Mouse (Mus musculus): ENCODE measurements around the gene Ints7. TPM values are rescaled to one million over a fixed set of nuclear protein-coding genes. Genes with fewer than 3 reads are reported as not detected.

Ints7 gene
- polyA plus RNA-seq, 1 experiment from 2014 or later = 50.2 TPM

DNA sequence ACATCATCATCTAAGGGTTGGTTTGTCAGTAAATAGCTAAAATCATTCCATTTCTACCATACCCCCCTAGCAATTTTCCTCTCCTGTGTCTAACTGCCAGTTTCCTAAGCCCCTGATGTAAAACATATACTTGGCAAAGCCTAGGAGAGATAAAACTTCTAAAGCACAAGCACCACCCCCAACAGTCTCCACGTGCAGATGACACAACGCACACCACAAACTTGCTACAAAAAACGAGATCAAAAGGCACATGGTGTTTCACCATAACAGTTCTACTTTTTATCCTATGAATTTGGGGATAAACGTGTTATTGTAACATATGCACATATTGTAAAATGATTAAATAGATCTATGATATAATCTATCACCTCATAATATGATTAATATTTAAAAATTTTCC is 33.8 kb upstream of the Ints7 start:
- H3K4me2 ChIP-seq (replicated peaks; ENCODE audit: low read depth, low read length) = no peak overlapping the region
- no peaks in the 10 kb centered on the region for H3K4me1 ChIP-seq (replicated peaks; ENCODE audit: control insufficient read depth, insufficient read depth, low read length)
- H3K27me3 ChIP-seq (ENCODE audit: control insufficient read depth, insufficient read depth, low read length) = no peaks in the 10 kb centered on the region
- H3K36me3 ChIP-seq (ENCODE audit: control insufficient read depth, insufficient read depth, low read length) = 0 out of 2 replicates have a peak, but pooled peaks cover 4% of the 10 kb centered on the region
- H3K9me3 ChIP-seq (ENCODE audit: control insufficient read depth, low read length) = no peaks in the 10 kb centered on the region
- no peak overlapping the region for H3K9ac ChIP-seq (ENCODE audit: low read depth, low read length)
- no peak for ATAC-seq (ENCODE audit: low FRiP score)
- DNase-seq (ENCODE audit: low spot score) = no peak
- H3K27ac ChIP-seq (ENCODE audit: low read depth, low read length) = no peak overlapping the region
- WGBS = 96% methylated on average over 4 of the region's 4 CpGs
- H3K4me3 ChIP-seq (ENCODE audit: low read depth, low read length) = no peak overlapping the region

DNA sequence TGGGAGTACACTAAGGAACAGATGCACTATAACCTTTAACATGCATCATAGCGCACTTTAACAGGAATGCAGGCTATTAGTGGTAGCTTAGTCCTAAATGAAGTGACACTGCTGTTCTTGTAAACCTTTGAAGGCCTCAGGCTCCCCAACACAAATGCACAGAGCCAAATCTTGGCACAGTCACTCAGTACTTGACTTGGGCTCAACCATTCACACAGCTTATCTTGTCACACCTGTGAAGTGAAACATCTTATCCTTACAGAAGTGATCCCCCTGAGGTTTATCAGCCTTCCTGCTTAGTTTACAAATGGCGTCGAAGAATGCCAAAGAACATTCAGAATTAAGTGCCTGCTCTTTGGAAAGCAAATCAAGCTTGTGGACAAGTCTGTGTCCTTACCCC is 31.7 kb upstream of the Ints7 start:
- DNase-seq (ENCODE audit: low spot score) (no peak), ATAC-seq (ENCODE audit: low FRiP score) (no peak)
- Histone ChIP-seq H3K27ac (ENCODE audit: low read depth, low read length) (no peak overlapping the region), H3K36me3 (ENCODE audit: control insufficient read depth, insufficient read depth, low read length) (0 out of 2 replicates have a peak, but pooled peaks cover 4% of the 10 kb centered on the region), H3K27me3 (ENCODE audit: control insufficient read depth, insufficient read depth, low read length) (no peaks in the 10 kb centered on the region), H3K4me1 (replicated peaks; ENCODE audit: control insufficient read depth, insufficient read depth, low read length) (no peaks in the 10 kb centered on the region), H3K4me3 (ENCODE audit: low read depth, low read length) (no peak overlapping the region), H3K9me3 (ENCODE audit: control insufficient read depth, low read length) (no peaks in the 10 kb centered on the region), H3K4me2 (replicated peaks; ENCODE audit: low read depth, low read length) (no peak overlapping the region), H3K9ac (ENCODE audit: low read depth, low read length) (no peak overlapping the region)
- 95% methylated on average over 3 of the region's 3 CpGs for WGBS

DNA sequence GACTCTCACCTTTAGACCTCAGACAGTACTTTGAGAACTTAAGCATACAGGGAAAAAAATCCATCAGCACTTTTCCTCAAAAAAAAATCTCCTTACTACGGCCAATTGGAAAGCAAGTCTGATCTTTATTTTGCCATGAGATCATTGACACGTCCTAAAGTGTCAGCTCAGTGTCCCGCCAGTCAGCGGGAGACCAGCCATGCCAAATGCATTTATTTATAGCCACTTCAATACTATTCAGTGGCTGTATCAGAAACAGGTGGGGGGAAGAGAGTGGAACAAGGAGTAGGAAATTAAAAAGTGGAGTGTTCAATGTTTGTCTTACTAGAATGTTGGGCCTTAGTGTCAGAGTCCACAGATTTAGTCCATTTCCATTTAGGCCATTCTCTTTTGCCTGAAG is 24.6 kb upstream of the Ints7 start:
- no peaks in the 10 kb centered on the region for H3K9me3 ChIP-seq (ENCODE audit: control insufficient read depth, low read length)
- H3K4me3 ChIP-seq (ENCODE audit: low read depth, low read length) = no peak overlapping the region
- no peaks in the 10 kb centered on the region for H3K4me1 ChIP-seq (replicated peaks; ENCODE audit: control insufficient read depth, insufficient read depth, low read length)
- H3K27me3 ChIP-seq (ENCODE audit: control insufficient read depth, insufficient read depth, low read length) = no peaks in the 10 kb centered on the region
- no peaks in the 10 kb centered on the region for H3K36me3 ChIP-seq (ENCODE audit: control insufficient read depth, insufficient read depth, low read length)
- ATAC-seq (ENCODE audit: low FRiP score) (no peak), DNase-seq (ENCODE audit: low spot score) (no peak)
- no peak overlapping the region for H3K27ac ChIP-seq (ENCODE audit: low read depth, low read length)
- 82% methylated on average over 4 of the region's 4 CpGs for WGBS
- H3K9ac ChIP-seq (ENCODE audit: low read depth, low read length) = no peak overlapping the region
- H3K4me2 ChIP-seq (replicated peaks; ENCODE audit: low read depth, low read length) = no peak overlapping the region

DNA sequence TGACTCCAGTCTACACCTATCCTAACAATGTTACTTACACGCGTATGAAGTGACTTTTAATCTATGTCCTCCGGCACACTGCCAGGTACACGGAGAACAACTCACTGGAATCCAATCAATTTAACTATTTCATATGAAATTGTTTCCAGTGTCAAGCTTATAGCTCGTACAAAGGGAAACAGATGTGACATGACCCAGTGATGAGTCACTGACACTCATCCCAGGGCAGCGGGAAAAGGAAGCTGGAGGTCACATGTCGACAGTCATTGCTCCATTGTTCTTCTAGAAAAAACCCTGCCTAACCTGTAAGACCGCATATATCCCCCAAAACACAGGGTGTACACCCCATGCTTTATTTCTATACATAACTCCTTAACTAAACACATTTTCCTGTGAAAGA is 18.3 kb upstream of the Ints7 start:
- DNase-seq (ENCODE audit: low spot score) (no peak), ATAC-seq (ENCODE audit: low FRiP score) (no peak)
- Histone ChIP-seq H3K9ac (ENCODE audit: low read depth, low read length) (no peak overlapping the region), H3K4me3 (ENCODE audit: low read depth, low read length) (no peak overlapping the region), H3K9me3 (ENCODE audit: control insufficient read depth, low read length) (no peaks in the 10 kb centered on the region), H3K27me3 (ENCODE audit: control insufficient read depth, insufficient read depth, low read length) (no peaks in the 10 kb centered on the region), H3K4me1 (replicated peaks; ENCODE audit: control insufficient read depth, insufficient read depth, low read length) (no peaks in the 10 kb centered on the region), H3K27ac (ENCODE audit: low read depth, low read length) (no peak overlapping the region), H3K36me3 (ENCODE audit: control insufficient read depth, insufficient read depth, low read length) (0 out of 2 replicates have a peak, but pooled peaks cover 2% of the 10 kb centered on the region), H3K4me2 (replicated peaks; ENCODE audit: low read depth, low read length) (no peak overlapping the region)
- WGBS = 90% methylated on average over 8 of the region's 8 CpGs

DNA sequence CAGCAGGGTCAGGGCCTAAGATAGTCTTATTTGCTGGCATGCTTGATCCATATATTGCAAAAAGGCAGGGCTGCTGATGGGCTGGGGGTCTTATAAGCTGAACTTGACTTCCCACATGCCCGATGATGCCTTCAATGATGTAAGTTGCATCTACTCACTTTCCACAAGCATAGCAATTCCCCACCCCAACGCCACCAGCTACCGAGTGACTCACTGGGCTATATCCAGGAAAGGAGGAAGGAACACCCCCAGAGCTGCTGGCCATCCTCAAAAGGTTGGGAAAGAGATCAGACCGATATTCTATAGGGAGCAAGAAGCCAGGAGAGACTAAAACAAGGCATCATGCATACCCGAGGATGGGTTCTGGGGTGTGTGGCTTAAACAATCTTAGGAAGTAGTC is 15.7 kb upstream of the Ints7 start:
- no peak overlapping the region for H3K4me3 ChIP-seq (ENCODE audit: low read depth, low read length)
- no peaks in the 10 kb centered on the region for H3K9me3 ChIP-seq (ENCODE audit: control insufficient read depth, low read length)
- H3K4me1 ChIP-seq (replicated peaks; ENCODE audit: control insufficient read depth, insufficient read depth, low read length) = no peaks in the 10 kb centered on the region
- 0 out of 2 replicates have a peak, but pooled peaks cover 2% of the 10 kb centered on the region for H3K36me3 ChIP-seq (ENCODE audit: control insufficient read depth, insufficient read depth, low read length)
- 93% methylated on average over 5 of the region's 5 CpGs for WGBS
- no peak overlapping the region for H3K27ac ChIP-seq (ENCODE audit: low read depth, low read length)
- DNase-seq (ENCODE audit: low spot score) = no peak
- no peaks in the 10 kb centered on the region for H3K27me3 ChIP-seq (ENCODE audit: control insufficient read depth, insufficient read depth, low read length)
- ATAC-seq (ENCODE audit: low FRiP score) = no peak
- H3K4me2 ChIP-seq (replicated peaks; ENCODE audit: low read depth, low read length) = no peak overlapping the region
- no peak overlapping the region for H3K9ac ChIP-seq (ENCODE audit: low read depth, low read length)

DNA sequence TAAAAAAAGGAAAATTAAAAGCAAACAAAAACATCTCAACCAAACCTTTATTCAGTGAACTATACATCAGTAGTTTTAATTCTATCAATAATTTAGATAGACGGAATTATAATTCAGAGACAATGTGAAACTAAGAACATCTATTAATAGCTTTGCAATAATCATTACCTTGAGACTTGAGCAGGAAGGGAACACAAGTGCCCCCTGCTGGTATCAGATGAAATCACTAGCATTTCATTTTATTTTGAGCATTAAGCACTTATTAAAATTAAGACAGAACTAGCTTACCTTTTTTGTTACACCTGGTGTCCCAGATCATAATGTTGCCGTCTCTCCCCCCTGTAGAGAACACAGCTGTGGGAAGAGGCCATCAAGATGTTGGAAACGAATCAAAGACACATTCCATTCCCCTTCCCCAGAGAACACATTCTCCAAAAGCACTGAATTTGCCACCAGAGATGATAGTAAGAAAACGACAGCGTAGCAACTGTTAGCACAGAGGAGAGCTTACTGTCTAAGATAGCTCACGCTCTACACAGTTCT is 12.5 kb upstream of the Ints7 start:
- no peak overlapping the region for H3K4me2 ChIP-seq (replicated peaks; ENCODE audit: low read depth, low read length)
- H3K9ac ChIP-seq (ENCODE audit: low read depth, low read length) = no peak overlapping the region
- WGBS = 78% methylated on average over 6 of the region's 6 CpGs
- H3K4me1 ChIP-seq (replicated peaks; ENCODE audit: control insufficient read depth, insufficient read depth, low read length) = no peaks in the 10 kb centered on the region
- ATAC-seq (ENCODE audit: low FRiP score) (no peak), DNase-seq (ENCODE audit: low spot score) (peak; percentile 58)
- no peak overlapping the region for H3K27ac ChIP-seq (ENCODE audit: low read depth, low read length)
- H3K4me3 ChIP-seq (ENCODE audit: low read depth, low read length) = no peak overlapping the region
- H3K9me3 ChIP-seq (ENCODE audit: control insufficient read depth, low read length) = no peaks in the 10 kb centered on the region
- H3K36me3 ChIP-seq (ENCODE audit: control insufficient read depth, insufficient read depth, low read length) = no peaks in the 10 kb centered on the region
- H3K27me3 ChIP-seq (ENCODE audit: control insufficient read depth, insufficient read depth, low read length) = no peaks in the 10 kb centered on the region

DNA sequence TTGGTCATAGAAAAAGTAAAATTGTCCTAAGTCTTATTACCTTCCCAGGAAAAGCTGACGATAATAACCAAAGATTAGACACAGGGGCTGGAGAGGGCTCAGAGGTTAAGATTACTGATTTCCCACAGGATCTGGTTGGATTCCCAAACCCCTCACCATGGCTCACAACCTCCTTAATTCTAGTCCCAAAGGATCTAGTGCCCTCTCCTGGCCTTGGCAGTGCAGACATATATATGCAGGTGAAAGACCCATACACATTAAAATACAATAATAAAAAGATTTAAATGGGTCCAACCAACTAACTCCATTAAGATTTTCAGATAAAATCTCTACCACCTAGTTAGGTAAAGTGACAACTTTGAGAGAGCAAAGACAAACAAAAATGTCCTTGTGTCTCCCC is 7.6 kb upstream of the Ints7 start:
- Histone ChIP-seq H3K4me1 (replicated peaks; ENCODE audit: control insufficient read depth, insufficient read depth, low read length) (no peaks in the 10 kb centered on the region), H3K27me3 (ENCODE audit: control insufficient read depth, insufficient read depth, low read length) (no peaks in the 10 kb centered on the region), H3K4me3 (ENCODE audit: low read depth, low read length) (no peak overlapping the region), H3K9ac (ENCODE audit: low read depth, low read length) (no peak overlapping the region), H3K4me2 (replicated peaks; ENCODE audit: low read depth, low read length) (no peak overlapping the region), H3K9me3 (ENCODE audit: control insufficient read depth, low read length) (no peaks in the 10 kb centered on the region), H3K27ac (ENCODE audit: low read depth, low read length) (no peak overlapping the region), H3K36me3 (ENCODE audit: control insufficient read depth, insufficient read depth, low read length) (no peaks in the 10 kb centered on the region)
- no peak for ATAC-seq (ENCODE audit: low FRiP score)
- no peak for DNase-seq (ENCODE audit: low spot score)
- WGBS = 88% methylated on average over 1 of the region's 1 CpGs

DNA sequence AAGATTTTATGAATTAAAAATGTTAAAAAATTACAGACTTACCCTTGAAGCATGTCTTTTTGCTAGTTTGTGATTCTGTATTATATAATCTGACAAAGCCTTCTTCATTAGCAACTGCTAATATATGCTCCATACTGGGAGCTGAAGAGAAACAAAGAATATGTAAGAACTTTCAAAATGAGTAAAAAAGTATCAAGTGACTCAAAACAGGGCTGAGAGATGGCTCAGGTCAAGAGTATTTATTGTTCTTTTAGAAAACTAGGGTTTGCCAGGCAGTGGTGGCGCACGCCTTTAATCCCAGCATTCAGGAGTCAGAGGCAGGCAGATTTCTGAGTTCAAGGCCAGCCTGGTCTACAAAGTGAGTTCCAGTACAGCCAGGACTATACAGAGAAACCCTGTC is 5.8 kb upstream of the Ints7 start:
- 93% methylated on average over 2 of the region's 2 CpGs for WGBS
- Histone ChIP-seq H3K9me3 (ENCODE audit: control insufficient read depth, low read length) (no peaks in the 10 kb centered on the region), H3K36me3 (ENCODE audit: control insufficient read depth, insufficient read depth, low read length) (no peaks in the 10 kb centered on the region), H3K4me1 (replicated peaks; ENCODE audit: control insufficient read depth, insufficient read depth, low read length) (no peaks in the 10 kb centered on the region; the same call in 1 of the 2 replicates), H3K9ac (ENCODE audit: low read depth, low read length) (no peak overlapping the region), H3K4me3 (ENCODE audit: low read depth, low read length) (no peak overlapping the region), H3K27me3 (ENCODE audit: control insufficient read depth, insufficient read depth, low read length) (no peaks in the 10 kb centered on the region), H3K27ac (ENCODE audit: low read depth, low read length) (no peak overlapping the region), H3K4me2 (replicated peaks; ENCODE audit: low read depth, low read length) (no peak overlapping the region)
- no peak for ATAC-seq (ENCODE audit: low FRiP score)
- DNase-seq (ENCODE audit: low spot score) = no peak

DNA sequence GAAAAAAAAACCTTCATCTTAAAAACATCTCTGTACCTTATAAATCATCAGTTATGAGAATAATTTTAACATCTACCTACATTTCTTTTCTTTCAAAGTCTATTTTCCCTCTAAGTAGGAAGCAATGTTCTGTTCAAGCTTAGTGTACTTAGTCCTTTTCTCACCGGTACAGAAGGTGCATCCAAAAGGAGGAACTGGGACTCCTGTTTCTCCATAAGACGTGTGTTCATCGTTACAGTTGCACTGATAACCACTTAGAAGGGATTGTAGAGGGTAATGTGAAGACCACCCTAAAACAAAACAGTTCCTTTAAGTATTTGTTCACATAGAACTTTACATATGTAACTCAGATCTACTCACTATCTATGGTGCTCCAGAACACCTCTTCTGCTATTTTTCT is 5.0 kb upstream of the Ints7 start:
- no peaks in the 10 kb centered on the region; the same call in 1 of the 2 replicates for H3K4me1 ChIP-seq (replicated peaks; ENCODE audit: control insufficient read depth, insufficient read depth, low read length)
- 96% methylated on average over 3 of the region's 3 CpGs for WGBS
- no peaks in the 10 kb centered on the region for H3K9me3 ChIP-seq (ENCODE audit: control insufficient read depth, low read length)
- no peaks in the 10 kb centered on the region for H3K27me3 ChIP-seq (ENCODE audit: control insufficient read depth, insufficient read depth, low read length)
- H3K36me3 ChIP-seq (ENCODE audit: control insufficient read depth, insufficient read depth, low read length) = no peaks in the 10 kb centered on the region
- H3K4me3 ChIP-seq (ENCODE audit: low read depth, low read length) = no peak overlapping the region
- no peak overlapping the region for H3K4me2 ChIP-seq (replicated peaks; ENCODE audit: low read depth, low read length)
- H3K9ac ChIP-seq (ENCODE audit: low read depth, low read length) = no peak overlapping the region
- no peak overlapping the region for H3K27ac ChIP-seq (ENCODE audit: low read depth, low read length)
- ATAC-seq (ENCODE audit: low FRiP score) (no peak), DNase-seq (ENCODE audit: low spot score) (no peak)
